Mouse (Mus musculus): Measurements from ENCODE around the gene Fezf1. TPM values are rescaled to one million over a fixed set of nuclear protein-coding genes. Genes with fewer than 3 reads are reported as not detected.

The Fezf1 gene
- polyA plus RNA-seq, 1 experiment from 2014 or later, result not detected

GRCm38 (mm10) chr6:23245545-23246011 lies 2.6 kb downstream of the Fezf1 start:
- H3K9me3 ChIP-seq, result no peaks in the 10 kb centered on the region
- H3K4me1 ChIP-seq, result peaks cover 28% of the 10 kb centered on the region
- H3K4me2 ChIP-seq (replicated peaks), result no peak overlapping the region
- under 1% methylated on average over 23 of the region's 23 CpGs for WGBS
- H3K27ac ChIP-seq, result no peak overlapping the region
- H3K9ac ChIP-seq, result no peak overlapping the region
- no peaks in the 10 kb centered on the region for H3K36me3 ChIP-seq
- peaks cover 90% of the 10 kb centered on the region for H3K27me3 ChIP-seq
- no peak for ATAC-seq (ENCODE audit: low FRiP score, low read depth)
- H3K4me3 ChIP-seq, result no peak overlapping the region

DNA sequence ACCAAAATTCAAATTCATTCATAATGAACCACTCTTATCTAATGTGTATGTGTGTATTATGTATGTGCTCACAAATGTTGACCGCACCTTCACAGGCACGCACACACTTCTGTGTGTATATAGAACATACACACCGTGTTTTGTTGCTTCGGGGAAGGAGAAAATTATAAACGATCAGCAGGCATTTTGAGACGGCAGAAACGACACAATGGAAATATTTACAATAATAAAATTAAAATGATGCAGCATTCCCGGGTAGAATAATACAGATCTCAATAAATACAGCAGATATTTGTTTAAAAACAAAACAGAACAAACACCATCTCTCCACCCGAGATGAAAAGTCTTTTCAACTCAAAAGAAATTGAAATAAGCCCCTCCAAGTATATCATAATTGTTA lies 3.0 kb downstream of the Fezf1 start:
- WGBS, result 18% methylated on average over 9 of the region's 9 CpGs
- ATAC-seq (ENCODE audit: low FRiP score, low read depth), result no peak
- H3K4me3 ChIP-seq, result no peak overlapping the region

GRCm38 (mm10) chr6:23243821-23244760 lies 4.1 kb downstream of the Fezf1 start:
- H3K9ac ChIP-seq, result no peak overlapping the region
- peaks cover 75% of the 10 kb centered on the region for H3K27me3 ChIP-seq
- WGBS, result 1% methylated on average over 15 of the region's 15 CpGs
- no peak for ATAC-seq (ENCODE audit: low FRiP score, low read depth)
- no peaks in the 10 kb centered on the region for H3K36me3 ChIP-seq
- H3K9me3 ChIP-seq, result no peaks in the 10 kb centered on the region
- H3K27ac ChIP-seq, result no peak overlapping the region
- peaks cover 19% of the 10 kb centered on the region for H3K4me1 ChIP-seq
- no peak overlapping the region for H3K4me2 ChIP-seq (replicated peaks)
- H3K4me3 ChIP-seq, result no peak overlapping the region

More for the DNA sequence above, 3.0 kb downstream of the Fezf1 start:
- H3K9ac ChIP-seq, result no peak overlapping the region
- H3K27me3 ChIP-seq, result peaks cover 85% of the 10 kb centered on the region
- no peak overlapping the region for H3K27ac ChIP-seq
- no peaks in the 10 kb centered on the region for H3K9me3 ChIP-seq
- H3K4me2 ChIP-seq (replicated peaks), result no peak overlapping the region
- no peaks in the 10 kb centered on the region for H3K36me3 ChIP-seq
- peaks cover 28% of the 10 kb centered on the region for H3K4me1 ChIP-seq

DNA sequence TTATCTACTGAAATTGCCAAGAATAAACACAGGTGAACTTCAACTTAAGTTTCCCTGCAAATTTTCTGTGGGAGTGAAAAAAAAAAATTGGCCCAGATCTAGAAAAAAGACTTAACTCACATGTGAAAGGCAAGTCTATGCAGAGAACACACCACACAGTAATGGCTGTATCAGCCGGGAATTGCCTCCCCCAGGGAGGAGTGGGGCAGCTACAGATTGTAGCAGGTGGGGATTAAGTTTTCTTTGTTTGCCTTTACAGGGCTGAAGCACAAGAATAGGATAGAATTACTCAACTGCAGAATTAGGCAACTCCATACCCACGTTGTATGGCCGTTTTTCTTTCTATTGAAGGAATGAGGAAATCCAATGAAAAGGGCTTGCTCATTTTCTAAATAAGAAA lies 36.7 kb downstream of the Fezf1 start:
- H3K27me3 ChIP-seq, result no peaks in the 10 kb centered on the region
- no peaks in the 10 kb centered on the region for H3K36me3 ChIP-seq
- no peaks in the 10 kb centered on the region for H3K9me3 ChIP-seq
- 0 out of 2 replicates have a peak, but pooled peaks cover 3% of the 10 kb centered on the region for H3K4me1 ChIP-seq
- no peak for ATAC-seq (ENCODE audit: low FRiP score, low read depth)
- no peak overlapping the region for H3K4me2 ChIP-seq (replicated peaks)
- H3K9ac ChIP-seq, result no peak overlapping the region
- no peak overlapping the region for H3K27ac ChIP-seq
- no peak overlapping the region for H3K4me3 ChIP-seq
- WGBS, result 57% methylated on average over 3 of the region's 3 CpGs

DNA sequence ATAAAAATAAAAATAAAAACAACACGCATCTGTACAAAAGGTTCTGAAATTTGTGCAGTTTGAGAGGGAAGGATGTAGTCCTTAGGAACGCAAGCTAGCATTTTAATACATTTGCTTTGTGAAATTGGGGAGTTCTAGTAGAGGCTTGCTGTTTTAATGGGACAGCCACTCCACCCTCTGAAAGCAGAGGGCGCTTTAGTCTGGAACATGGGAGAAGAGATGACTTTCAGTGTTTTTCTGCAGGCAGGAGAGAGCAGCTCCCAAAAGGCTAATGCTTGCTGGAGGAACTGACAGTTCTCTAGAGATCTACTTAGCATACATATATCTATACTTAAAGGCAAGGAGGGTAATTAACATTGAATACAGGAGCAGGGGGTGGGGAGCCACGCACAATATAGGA lies 40.4 kb downstream of the Fezf1 start:
- Histone ChIP-seq H3K36me3 (no peaks in the 10 kb centered on the region), H3K4me2 (replicated peaks) (peak overlapping the region; percentile 38; the same call in 1 of the 2 replicates), H3K9me3 (no peaks in the 10 kb centered on the region), H3K27ac (no peak overlapping the region), H3K4me1 (0 out of 2 replicates have a peak, but pooled peaks cover 3% of the 10 kb centered on the region), H3K4me3 (no peak overlapping the region), H3K27me3 (no peaks in the 10 kb centered on the region), H3K9ac (no peak overlapping the region)
- no peak for ATAC-seq (ENCODE audit: low FRiP score, low read depth)
- 53% methylated on average over 4 of the region's 4 CpGs for WGBS

DNA sequence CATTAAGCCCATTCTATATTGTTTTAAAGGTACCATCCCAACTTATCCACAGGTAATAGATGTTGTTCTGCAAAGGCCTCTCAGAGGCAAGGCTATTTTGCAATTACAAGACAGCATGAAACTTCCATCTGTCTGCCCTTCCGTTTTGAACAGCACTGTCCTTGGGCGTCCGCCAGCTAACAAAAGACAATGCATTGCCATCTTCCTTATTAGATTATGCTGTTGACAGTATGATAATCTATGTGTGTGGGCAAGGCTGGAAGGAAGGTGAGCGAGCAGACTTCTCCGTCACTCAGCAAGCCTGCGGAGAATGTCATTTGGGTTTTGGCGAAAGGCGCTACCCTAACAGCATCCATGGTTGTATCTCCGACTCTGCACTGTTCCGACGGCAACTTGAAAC lies 45.5 kb downstream of the Fezf1 start:
- Histone ChIP-seq H3K4me2 (replicated peaks) (no peak overlapping the region), H3K9ac (no peak overlapping the region), H3K27me3 (no peaks in the 10 kb centered on the region), H3K9me3 (0 out of 2 replicates have a peak, but pooled peaks cover under 1% of the 10 kb centered on the region), H3K4me1 (no peaks in the 10 kb centered on the region), H3K4me3 (no peak overlapping the region), H3K36me3 (no peaks in the 10 kb centered on the region), H3K27ac (no peak overlapping the region)
- ATAC-seq (ENCODE audit: low FRiP score, low read depth), result no peak
- WGBS, result 82% methylated on average over 11 of the region's 11 CpGs

Other genes starting within 250 kb of the Fezf1 start
- 5.0 and 5.2 TPM in 2 replicates for gene Aass, start 115.4 kb downstream of the Fezf1 start, polyA plus RNA-seq (2015; fragmentation: Nextera tagmentation; extraction: Ambion mirVana)

Measured in limb, embryonic 13.5 days (tissue).